Mouse (Mus musculus) bone marrow, adult 2 months (tissue): ENCODE data around the gene Rbm28.

Source experiments
- CTCF ChIP-seq: fragments of 200-500 bp; IDR thresholded peaks from 2 replicates; pipeline ENCODE4 v1.5.1; 2011; ENCODE audit warnings: low read length, control low read depth; ENCODE audit not compliant: control insufficient read depth, insufficient read depth
- POLR2A ChIP-seq: fragments of 200-500 bp; IDR thresholded peaks from 2 replicates; pipeline ENCODE4 v1.6.1; 2011; ENCODE audit warnings: low read depth, mild to moderate bottlenecking, control low read depth, low read length, borderline replicate concordance; ENCODE audit not compliant: control insufficient read depth

GRCm38 (mm10) chr6:29203096-29203495 lies 38.3 kb upstream of the Rbm28 start:
- TF ChIP-seq CTCF (no peak), POLR2A (no peak)
